Mouse (Mus musculus) CH12.LX (cell line): ENCODE data around the gene Cep97. TPM values are rescaled to one million over a fixed set of nuclear protein-coding genes. Genes with fewer than 3 reads are reported as not detected.
A peak's percentile ranks its signal among the peaks of the same experiment; 100 is the strongest.

ENCODE experiments used
- DNase-seq: peaks from one replicate; pipeline ENCODE4 v3.0.0-alpha.2; 2013; ENCODE audit errors: extremely low read depth
- H3K27ac ChIP-seq: 2 replicates; pipeline ENCODE4 v1.5.1; 2012; ENCODE audit warnings: low read depth, mild to moderate bottlenecking, control low read depth, moderate library complexity; ENCODE audit not compliant: insufficient read depth
- H3K27me3 ChIP-seq: replicated peaks from 2 replicates; pipeline ENCODE3; 2012; ENCODE audit warnings: inconsistent platforms
- H3K36me3 ChIP-seq, 2 experiments: replicated peaks in 1 of 2; 2 replicates each; pipeline versions ENCODE3 to v1.6.1; 2012; ENCODE audit warnings: inconsistent platforms in 1 of 2, low read length in 1 of 2, mild to moderate bottlenecking in 1 of 2, mixed read lengths in 1 of 2, moderate library complexity in 1 of 2; ENCODE audit not compliant: control insufficient read depth in 1 of 2, insufficient read depth in 1 of 2
- H3K4me1 ChIP-seq, 2 experiments: 2 replicates each; pipeline ENCODE4 v1.6.1; 2012; ENCODE audit warnings: inconsistent platforms in 1 of 2, moderate library complexity in 1 of 2; ENCODE audit not compliant: insufficient read depth in 2 of 2, control insufficient read depth in 1 of 2
- H3K4me2 ChIP-seq: 2 replicates; pipeline ENCODE4 v1.6.1; 2012; ENCODE audit warnings: low read depth, mild to moderate bottlenecking, control low read depth; ENCODE audit not compliant: poor library complexity, insufficient read depth, severe bottlenecking
- H3K4me3 ChIP-seq, 3 experiments: fragments of 150-350 bp in 1 of 3; sonication (generic) in 1 of 3; replicated peaks in 1 of 3; 2 replicates each; pipeline versions ENCODE3 to v1.5.1; 2011 to 2012; ENCODE audit warnings: low read depth in 2 of 3, low read length in 2 of 3, mild to moderate bottlenecking in 2 of 3, moderate library complexity in 2 of 3, control low read depth in 1 of 3, improper control_type of control experiment in 1 of 3, inconsistent platforms in 1 of 3, mixed read lengths in 1 of 3; ENCODE audit not compliant: poor library complexity in 1 of 3
- H3K79me2 ChIP-seq: replicated peaks from 2 replicates; pipeline ENCODE4 v1.6.1; 2012; ENCODE audit warnings: mild to moderate bottlenecking, moderate library complexity; ENCODE audit not compliant: control insufficient read depth, poor library complexity, insufficient read depth, severe bottlenecking; ENCODE audit errors: extremely low read depth
- H3K9ac ChIP-seq: 2 replicates; pipeline ENCODE4 v1.6.1; 2012; ENCODE audit warnings: low read depth, mild to moderate bottlenecking, control low read depth, moderate library complexity; ENCODE audit not compliant: insufficient read depth
- H3K9me3 ChIP-seq: replicated peaks from 2 replicates; pipeline ENCODE3; 2012; ENCODE audit warnings: low read length, inconsistent platforms, mixed read lengths
- BHLHE40 ChIP-seq: IDR thresholded peaks from 2 replicates; pipeline ENCODE4 v1.6.1; 2011; ENCODE audit warnings: mild to moderate bottlenecking, low read depth, low read length, improper control_type of control experiment
- CHD1 ChIP-seq: IDR thresholded peaks from 2 replicates; pipeline ENCODE4 v1.6.1; 2012; ENCODE audit warnings: low read depth, low read length, improper control_type of control experiment, inconsistent platforms
- CHD2 ChIP-seq: IDR thresholded peaks from 2 replicates; pipeline ENCODE4 v1.6.1; 2011; ENCODE audit warnings: low read length, improper control_type of control experiment
- CTCF ChIP-seq, 2 experiments: IDR thresholded peaks in 1 of 2; conservative IDR thresholded peaks in 1 of 2; 2 replicates each; pipeline ENCODE4 v1.5.1; 2011 to 2012; ENCODE audit warnings: low read depth in 2 of 2, low read length in 2 of 2, improper control_type of control experiment in 1 of 2, inconsistent platforms in 1 of 2, mild to moderate bottlenecking in 1 of 2, moderate library complexity in 1 of 2
- E2F4 ChIP-seq: IDR thresholded peaks from 2 replicates; pipeline ENCODE4 v1.6.1; 2011; ENCODE audit warnings: low read depth, low read length, improper control_type of control experiment; ENCODE audit not compliant: insufficient replicate concordance
- ELF1 ChIP-seq: IDR thresholded peaks from 2 replicates; pipeline ENCODE4 v1.6.1; 2014; ENCODE audit warnings: low read depth, mild to moderate bottlenecking, inconsistent platforms, low read length, improper control_type of control experiment
- EP300 ChIP-seq: IDR thresholded peaks from 2 replicates; pipeline ENCODE4 v1.6.1; 2011; ENCODE audit warnings: low read length, improper control_type of control experiment
- ETS1 ChIP-seq: conservative IDR thresholded peaks from 2 replicates; pipeline ENCODE4 v1.6.1; 2012; ENCODE audit warnings: low read depth, mild to moderate bottlenecking, inconsistent platforms, low read length, improper control_type of control experiment, moderate library complexity
- GABPA ChIP-seq: IDR thresholded peaks from 2 replicates; pipeline ENCODE4 v1.6.1; 2012; ENCODE audit warnings: low read depth, low read length, improper control_type of control experiment, inconsistent platforms; ENCODE audit not compliant: insufficient replicate concordance
- HCFC1 ChIP-seq: IDR thresholded peaks from 2 replicates; pipeline ENCODE4 v1.6.1; 2012; ENCODE audit warnings: low read depth, mild to moderate bottlenecking, inconsistent platforms, low read length, improper control_type of control experiment
- IRF4 ChIP-seq: IDR thresholded peaks from 2 replicates; pipeline ENCODE4 v1.6.1; 2014; ENCODE audit warnings: low read depth, mild to moderate bottlenecking, inconsistent platforms, low read length, improper control_type of control experiment
- JUN ChIP-seq: IDR thresholded peaks from 2 replicates; pipeline ENCODE4 v1.6.1; 2011; ENCODE audit warnings: low read depth, mild to moderate bottlenecking, low read length, improper control_type of control experiment, moderate library complexity; ENCODE audit not compliant: insufficient read depth
- JUND ChIP-seq: conservative IDR thresholded peaks from 2 replicates; pipeline ENCODE4 v1.6.1; 2011; ENCODE audit warnings: low read depth, low read length, improper control_type of control experiment
- KAT2A ChIP-seq: IDR thresholded peaks from 2 replicates; pipeline ENCODE4 v1.6.1; 2012; ENCODE audit warnings: low read length, improper control_type of control experiment, inconsistent platforms; ENCODE audit not compliant: insufficient replicate concordance
- MAFK ChIP-seq: IDR thresholded peaks from 2 replicates; pipeline ENCODE4 v1.6.1; 2011; ENCODE audit warnings: low read length, improper control_type of control experiment; ENCODE audit not compliant: insufficient replicate concordance
- MAX ChIP-seq: IDR thresholded peaks from 2 replicates; pipeline ENCODE4 v1.6.1; 2011; ENCODE audit warnings: low read length, improper control_type of control experiment
- MAZ ChIP-seq: IDR thresholded peaks from 2 replicates; pipeline ENCODE4 v1.6.1; 2012; ENCODE audit warnings: low read depth, mild to moderate bottlenecking, inconsistent platforms, low read length, improper control_type of control experiment, moderate library complexity
- MEF2A ChIP-seq: IDR thresholded peaks from 2 replicates; pipeline ENCODE4 v1.6.1; 2014; ENCODE audit warnings: low read depth, mild to moderate bottlenecking, inconsistent platforms, low read length, improper control_type of control experiment, borderline replicate concordance
- MXI1 ChIP-seq: IDR thresholded peaks from 2 replicates; pipeline ENCODE4 v1.6.1; 2011; ENCODE audit warnings: mild to moderate bottlenecking, low read depth, low read length, improper control_type of control experiment
- MYC ChIP-seq: IDR thresholded peaks from 2 replicates; pipeline ENCODE4 v1.6.1; 2011; ENCODE audit warnings: low read depth, mild to moderate bottlenecking, improper control_type of control experiment, low read length
- NELFE ChIP-seq: IDR thresholded peaks from 2 replicates; pipeline ENCODE4 v1.6.1; 2011; ENCODE audit warnings: low read depth, low read length, improper control_type of control experiment
- NRF1 ChIP-seq: IDR thresholded peaks from 2 replicates; pipeline ENCODE4 v1.6.1; 2014; ENCODE audit warnings: low read depth, mild to moderate bottlenecking, inconsistent platforms, low read length, improper control_type of control experiment, moderate library complexity
- PAX5 ChIP-seq: IDR thresholded peaks from 2 replicates; pipeline ENCODE4 v1.6.1; 2012; ENCODE audit warnings: low read length, inconsistent platforms, mixed read lengths
- POLR2A ChIP-seq: IDR thresholded peaks from 2 replicates; pipeline ENCODE4 v1.6.1; 2011; ENCODE audit warnings: low read depth, mild to moderate bottlenecking, improper control_type of control experiment, low read length
- POLR2AphosphoS2 ChIP-seq: IDR thresholded peaks from 2 replicates; pipeline ENCODE4 v1.6.1; 2011; ENCODE audit warnings: low read depth, low read length, improper control_type of control experiment
- RAD21 ChIP-seq: IDR thresholded peaks from 2 replicates; pipeline ENCODE4 v1.6.1; 2011; ENCODE audit warnings: low read depth, mild to moderate bottlenecking, low read length, improper control_type of control experiment, moderate library complexity
- RCOR1 ChIP-seq: conservative IDR thresholded peaks from 2 replicates; pipeline ENCODE4 v1.6.1; 2012; ENCODE audit warnings: low read depth, mild to moderate bottlenecking, inconsistent platforms, low read length, improper control_type of control experiment
- SIN3A ChIP-seq: IDR thresholded peaks from 2 replicates; pipeline ENCODE4 v1.6.1; 2012; ENCODE audit warnings: low read length, improper control_type of control experiment, inconsistent platforms
- SMC3 ChIP-seq: IDR thresholded peaks from 2 replicates; pipeline ENCODE4 v1.6.1; 2011; ENCODE audit warnings: low read depth, low read length, improper control_type of control experiment
- TBP ChIP-seq: conservative IDR thresholded peaks from 2 replicates; pipeline ENCODE4 v1.6.1; 2011; ENCODE audit warnings: low read depth, low read length, improper control_type of control experiment
- TCF12 ChIP-seq: IDR thresholded peaks from 2 replicates; pipeline ENCODE4 v1.6.1; 2014; ENCODE audit warnings: low read depth, mild to moderate bottlenecking, inconsistent platforms, low read length, improper control_type of control experiment
- UBTF ChIP-seq: IDR thresholded peaks from 2 replicates; pipeline ENCODE4 v1.6.1; 2012; ENCODE audit warnings: low read depth, mild to moderate bottlenecking, inconsistent platforms, low read length, improper control_type of control experiment, moderate library complexity
- USF1 ChIP-seq: IDR thresholded peaks from 2 replicates; pipeline ENCODE4 v1.6.1; 2014; ENCODE audit warnings: low read depth, mild to moderate bottlenecking, inconsistent platforms, low read length, improper control_type of control experiment
- USF2 ChIP-seq: conservative IDR thresholded peaks from 2 replicates; pipeline ENCODE4 v1.6.1; 2011; ENCODE audit warnings: low read depth, low read length, improper control_type of control experiment
- ZC3H11A ChIP-seq: IDR thresholded peaks from 2 replicates; pipeline ENCODE4 v1.6.1; 2012; ENCODE audit warnings: low read depth, mild to moderate bottlenecking, inconsistent platforms, low read length, improper control_type of control experiment
- ZKSCAN1 ChIP-seq: IDR thresholded peaks from 2 replicates; pipeline ENCODE4 v1.6.1; 2012; ENCODE audit warnings: low read depth, inconsistent platforms, low read length, improper control_type of control experiment, borderline replicate concordance
- ZMIZ1 ChIP-seq: IDR thresholded peaks from 2 replicates; pipeline ENCODE4 v1.6.1; 2012; ENCODE audit warnings: low read depth, mild to moderate bottlenecking, inconsistent platforms, low read length, improper control_type of control experiment
- ZNF384 ChIP-seq: IDR thresholded peaks from 2 replicates; pipeline ENCODE4 v1.6.1; 2012; ENCODE audit warnings: low read depth, low read length, improper control_type of control experiment, inconsistent platforms
- dilution Hi-C: fragments of 300-500 bp; cut with MboI; formaldehyde crosslinking; loops from 2 replicates; pipeline ENCODE4 v1.14.3; 2020; ENCODE audit warnings: low sequenced_read_pairs; ENCODE audit not compliant: extremely low pct_unique_long_range_greater_than_20kb, extremely low pct_ligation_motif_present
- in situ Hi-C: fragments of 300-500 bp; cut with MboI; formaldehyde crosslinking; loops from 3 replicates; pipeline ENCODE4 v1.14.3; 2019; ENCODE audit warnings: low sequenced_read_pairs, low pct_ligation_motif_present, low pct_unique_long_range_greater_than_20kb, mixed read lengths
- polyA plus RNA-seq: library from polyadenylated mRNA; unstranded; fragments of >175 nt; gene quantifications from 2 replicates; pipeline ENCODE4 v1.2.1, GENCODE M21; 2012; ENCODE audit warnings: low read depth; ENCODE audit not compliant: insufficient read length
- total RNA-seq, 2 experiments: library from RNA; depleted of rRNA; stranded (reverse); fragments of 300-350 nt in 1 of 2; fragments of >200 nt in 1 of 2; gene quantifications; 2 replicates each; pipeline ENCODE4 v1.2.3; 2012 to 2014

Cep97 gene
- total and polyA plus RNA-seq, 3 experiments = 19.2 to 27.5 (median 24.9) TPM

DNA sequence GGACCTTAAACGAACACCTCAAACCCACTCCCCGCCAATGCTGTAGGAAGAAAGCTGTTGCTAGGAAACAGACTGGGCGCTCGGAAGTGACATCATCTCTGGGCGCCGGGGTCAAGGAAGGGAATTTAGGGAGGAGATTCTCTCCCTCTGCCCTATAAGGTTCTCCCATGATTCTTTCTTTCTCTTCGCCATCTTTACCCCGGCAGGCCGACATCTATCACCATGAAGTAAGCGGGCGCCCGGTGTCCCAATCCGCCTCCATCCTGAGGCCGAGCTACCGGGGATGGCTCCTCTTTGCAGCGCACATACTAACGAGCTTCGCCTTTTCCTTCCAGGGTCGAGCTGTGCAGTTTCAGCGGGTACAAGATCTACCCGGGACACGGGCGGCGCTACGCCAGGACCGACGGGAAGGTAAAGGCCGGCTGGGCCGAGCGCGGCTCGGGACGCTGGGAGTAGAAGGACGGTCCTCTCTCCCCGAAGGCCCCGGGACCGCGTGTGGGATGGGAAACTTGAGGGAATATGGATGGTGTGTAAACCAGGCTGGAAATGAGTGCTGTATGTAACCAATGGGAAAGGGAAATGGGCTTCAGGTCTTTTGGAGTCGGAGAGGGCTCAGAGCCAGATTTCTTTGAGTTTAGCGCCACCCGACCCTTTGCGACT lies 31.7 kb upstream of the Cep97 start, which contains the start of gene Rpl24:
TSS of gene Rpl24 (plus strand) at position 64 of the 660 bp plus-strand sequence.
- H3K9me3 ChIP-seq = no peaks in the 10 kb centered on the region
- peaks cover 23 to 38% of the 10 kb centered on the region in 2 experiments for H3K36me3 ChIP-seq
- in situ Hi-C loops = no loop called here
- peaks cover 53% of the 10 kb centered on the region for H3K79me2 ChIP-seq
- H3K27me3 ChIP-seq = no peaks in the 10 kb centered on the region
- TF ChIP-seq CHD1 (peak; percentile 10; the same call in 1 of the 2 replicates), TCF12 (peak; percentile 85), NRF1 (peak; percentile 65), UBTF (peak; percentile 22; the same call in 1 of the 2 replicates), ZNF384 (no peak), RAD21 (no peak), JUN (no peak; the same call in 1 of the 2 replicates), USF1 (no peak), SMC3 (no peak), POLR2A (peak; percentile 95), ZMIZ1 (peak; percentile 68; the same call in 1 of the 2 replicates), BHLHE40 (no peak), MYC (peak; percentile 92), EP300 (no peak), TBP (peak; percentile 96), ETS1 (no peak), E2F4 (peak; percentile 80; the same call in 1 of the 2 replicates), KAT2A (peak; percentile 88), MAZ (no peak), POLR2AphosphoS2 (peak; percentile 64), JUND (no peak; the same call in 1 of the 2 replicates), ZKSCAN1 (no peak), RCOR1 (no peak), PAX5 (no peak), NELFE (peak; percentile 79), HCFC1 (peak; percentile 91), MXI1 (peak; percentile 95), MAFK (no peak), ZC3H11A (no peak), MEF2A (no peak; the same call in 1 of the 2 replicates), ELF1 (peak; percentile 91), IRF4 (peak; percentile 15; the same call in 1 of the 2 replicates), SIN3A (peak; percentile 99), USF2 (no peak), CTCF (conservative IDR thresholded peaks at IDR 0.05 in 1 of 2, IDR thresholded peaks at IDR 0.05 in 1 of 2; ENCODE audit: low read depth in 2 of 2, low read length in 2 of 2) (no peak), GABPA (no peak; the same call in 1 of the 2 replicates), MAX (peak; percentile 65), CHD2 (peak; percentile 60; the same call in 1 of the 2 replicates)
- peak within 1 kb of the TSS; percentile 87 for H3K27ac ChIP-seq
- peaks cover 6 to 45% of the 10 kb centered on the region in 2 experiments; a peak in 3 of 4 replicates for H3K4me1 ChIP-seq
- peak; percentile 97 for DNase-seq
- dilution Hi-C loops = no loop called here
- H3K4me3 ChIP-seq = peak within 1 kb of the TSS; percentile 67 to 99 (median 76)
- peak within 1 kb of the TSS; percentile 99 for H3K9ac ChIP-seq
- H3K4me2 ChIP-seq = peak within 1 kb of the TSS; percentile 93
